Mouse (Mus musculus) c-Kit-positive CD71-positive TER-119-negative erythroid progenitor cells, embryonic 14.5 days (primary cell): ENCODE data around the gene Nap1l4.

ENCODE experiments used
- DNase-seq: peaks from one replicate; pipeline ENCODE4 v3.0.0-alpha.2; 2013; ENCODE audit warnings: low read depth

Nap1l4 gene

GRCm38 (mm10) chr7:143519333-143519732, 29.6 kb downstream of the Nap1l4 start:
- no peak for DNase-seq

DNA sequence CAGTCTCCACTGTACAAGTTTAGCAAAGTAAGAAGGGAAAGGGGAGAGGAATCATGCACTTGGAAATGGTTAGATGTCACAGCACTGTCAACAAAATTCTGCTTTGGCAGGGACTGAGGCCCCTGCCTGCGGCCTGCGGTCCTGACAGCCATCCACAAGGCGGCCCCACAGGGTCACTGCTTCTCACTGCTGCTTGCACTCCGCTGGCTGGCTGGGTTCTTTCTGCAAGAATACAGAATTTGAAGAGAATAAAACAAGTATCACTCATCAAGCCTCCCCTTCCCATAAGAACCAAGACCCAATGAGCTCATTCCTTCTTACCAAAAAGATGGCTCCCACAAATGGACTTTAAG, 34.5 kb downstream of the Nap1l4 start:
- no peak for DNase-seq

GRCm38 (mm10) chr7:143513763-143514415, 35.0 kb downstream of the Nap1l4 start:
- DNase-seq: no peak

- DNase-seq: no peak
Observed at GRCm38 (mm10) chr7:143511335-143511712, 37.6 kb downstream of the Nap1l4 start.

- DNase-seq: no peak
Observed at GRCm38 (mm10) chr7:143510593-143511334, 38.1 kb downstream of the Nap1l4 start.

GRCm38 (mm10) chr7:143509566-143509965, 39.3 kb downstream of the Nap1l4 start:
- DNase-seq: no peak

GRCm38 (mm10) chr7:143506675-143507074, 42.2 kb downstream of the Nap1l4 start:
- peak; percentile 52 for DNase-seq

GRCm38 (mm10) chr7:143506271-143506670, 42.6 kb downstream of the Nap1l4 start:
- no peak for DNase-seq

- peak; percentile 53 for DNase-seq
Observed at GRCm38 (mm10) chr7:143505823-143506222, 43.1 kb downstream of the Nap1l4 start.

- DNase-seq: no peak
Observed at GRCm38 (mm10) chr7:143505411-143505810, 43.5 kb downstream of the Nap1l4 start.

GRCm38 (mm10) chr7:143503926-143504325, 45.0 kb downstream of the Nap1l4 start:
- DNase-seq: no peak

- no peak for DNase-seq
Observed at GRCm38 (mm10) chr7:143502418-143503200, 46.3 kb downstream of the Nap1l4 start, which contains the start of gene Phlda2. Gene Phlda2 (minus strand): TSS chr7:143503150.

DNA sequence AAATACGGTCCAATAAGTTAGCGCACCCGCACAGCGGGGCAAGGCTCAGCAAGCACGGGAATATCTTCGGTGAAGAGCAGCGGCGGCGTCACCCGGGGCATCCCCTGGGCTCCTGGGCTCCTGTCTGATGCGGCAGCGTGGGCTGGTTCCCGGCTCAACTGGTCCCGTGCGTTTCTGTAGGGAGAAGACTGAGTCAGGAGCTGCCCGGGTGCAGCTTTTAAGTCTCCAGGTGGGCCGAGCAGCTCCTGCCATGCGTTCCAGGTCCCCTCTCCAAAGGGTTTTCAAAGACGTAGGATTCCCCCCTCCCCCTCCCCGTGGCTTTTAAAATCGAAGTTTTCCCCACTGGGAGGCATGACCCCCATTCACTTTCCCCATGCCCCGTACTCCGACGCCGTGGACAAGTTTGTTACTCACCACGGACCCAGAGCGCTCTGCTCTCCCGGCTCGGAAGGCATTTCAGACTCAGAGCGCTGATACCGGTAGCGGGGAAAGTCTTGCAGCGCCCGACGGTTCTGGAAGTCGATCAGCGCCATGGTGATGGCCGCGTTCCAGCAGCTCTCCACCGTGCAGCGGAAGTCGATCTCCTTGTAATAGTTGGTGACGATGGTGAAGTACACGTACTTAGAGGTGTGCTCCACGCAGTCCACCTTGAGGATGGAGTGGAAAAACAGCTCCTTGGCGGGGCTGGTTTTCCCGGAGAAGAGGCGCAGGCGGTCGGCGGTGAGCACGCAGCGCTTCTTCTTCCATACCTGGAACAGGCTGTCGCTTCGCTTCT, 47.1 kb downstream of the Nap1l4 start:
- DNase-seq: no peak

GRCm38 (mm10) chr7:143500912-143501311, 48.0 kb downstream of the Nap1l4 start:
- no peak for DNase-seq

DNA sequence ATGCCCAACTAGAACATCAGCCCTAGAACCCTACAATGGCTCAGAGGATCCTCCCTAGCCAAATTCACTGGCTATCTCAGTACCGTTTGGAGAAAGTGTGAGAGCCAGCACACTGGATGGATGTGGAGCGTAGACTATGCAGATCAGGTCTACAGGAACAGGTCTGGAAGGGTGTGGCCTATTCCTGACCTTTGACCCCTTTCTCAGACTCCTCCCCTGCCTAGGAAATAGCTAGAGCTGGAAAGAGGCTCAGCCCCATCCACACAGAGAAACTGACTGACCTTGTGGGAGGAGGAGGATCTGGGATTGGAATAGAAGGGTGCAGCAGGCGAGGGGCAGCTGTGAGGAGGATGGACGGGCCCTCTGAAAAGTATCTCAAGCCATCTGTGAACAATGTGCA, 50.3 kb downstream of the Nap1l4 start:
- no peak for DNase-seq

- no peak for DNase-seq
Observed at GRCm38 (mm10) chr7:143495104-143495961, 53.6 kb downstream of the Nap1l4 start.

DNA sequence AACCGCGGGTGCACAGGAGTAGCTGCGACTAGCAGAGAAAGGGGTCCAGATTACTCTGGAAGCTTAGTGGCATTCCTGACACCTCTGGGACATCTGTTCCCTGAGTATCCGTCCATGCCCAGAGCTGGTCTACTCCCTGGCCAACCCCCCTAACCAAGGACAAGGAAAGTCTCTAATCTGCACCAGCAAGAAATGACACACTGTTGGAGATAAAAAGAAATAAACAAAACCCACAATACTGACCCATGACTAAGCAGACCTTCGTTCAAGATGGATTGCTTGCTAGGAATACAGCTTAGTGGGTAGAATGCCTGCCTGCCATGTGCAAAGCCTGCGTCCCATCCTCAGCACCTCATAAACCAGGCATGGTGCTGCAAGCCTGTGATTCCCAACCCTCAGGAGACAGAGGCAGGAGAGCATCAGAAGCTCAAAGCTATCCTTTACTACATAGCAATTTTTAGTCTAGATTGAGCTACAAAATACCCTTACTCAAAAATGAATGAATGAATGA, 55.2 kb downstream of the Nap1l4 start:
- DNase-seq: no peak

DNA sequence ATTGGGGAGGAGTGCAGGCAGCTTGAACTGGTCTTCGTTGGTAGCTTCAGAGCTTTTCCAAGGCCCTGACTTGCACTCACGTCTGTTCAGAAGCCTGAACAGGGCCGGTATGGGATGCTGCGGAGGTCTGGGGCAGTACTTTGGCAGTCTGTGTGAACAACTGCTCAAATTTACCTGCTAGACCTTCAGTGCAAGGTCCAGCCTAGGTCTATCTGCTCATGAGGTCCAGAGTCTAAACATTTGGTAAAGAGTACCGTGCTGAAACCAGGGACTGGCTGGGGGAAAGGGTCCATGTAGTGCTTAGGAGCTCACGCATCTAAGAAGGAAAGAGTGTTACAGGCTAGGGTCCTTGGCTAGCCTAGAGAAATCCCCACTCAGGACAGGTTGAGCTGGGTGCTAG, 59.2 kb downstream of the Nap1l4 start:
- no peak for DNase-seq

DNA sequence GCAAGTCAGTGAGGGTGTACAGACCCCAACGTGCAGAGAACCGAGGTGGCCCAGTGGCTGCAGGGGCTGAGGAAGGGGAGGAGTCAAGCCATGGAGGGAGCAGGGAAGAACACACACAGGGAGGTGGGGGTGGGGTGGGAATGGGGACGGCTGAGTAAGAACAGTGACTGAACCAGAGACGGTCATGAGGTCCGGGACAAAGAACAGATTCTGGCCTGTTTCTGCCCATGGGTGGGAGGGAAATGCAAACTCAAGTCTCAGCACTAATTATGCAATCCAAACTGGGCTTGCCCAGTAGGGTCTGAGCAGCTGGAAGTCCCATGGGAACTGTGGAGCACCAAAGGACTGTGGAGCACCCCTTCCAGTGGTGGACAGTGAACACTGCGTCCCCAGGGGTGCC, 66.4 kb downstream of the Nap1l4 start:
- no peak for DNase-seq

DNA sequence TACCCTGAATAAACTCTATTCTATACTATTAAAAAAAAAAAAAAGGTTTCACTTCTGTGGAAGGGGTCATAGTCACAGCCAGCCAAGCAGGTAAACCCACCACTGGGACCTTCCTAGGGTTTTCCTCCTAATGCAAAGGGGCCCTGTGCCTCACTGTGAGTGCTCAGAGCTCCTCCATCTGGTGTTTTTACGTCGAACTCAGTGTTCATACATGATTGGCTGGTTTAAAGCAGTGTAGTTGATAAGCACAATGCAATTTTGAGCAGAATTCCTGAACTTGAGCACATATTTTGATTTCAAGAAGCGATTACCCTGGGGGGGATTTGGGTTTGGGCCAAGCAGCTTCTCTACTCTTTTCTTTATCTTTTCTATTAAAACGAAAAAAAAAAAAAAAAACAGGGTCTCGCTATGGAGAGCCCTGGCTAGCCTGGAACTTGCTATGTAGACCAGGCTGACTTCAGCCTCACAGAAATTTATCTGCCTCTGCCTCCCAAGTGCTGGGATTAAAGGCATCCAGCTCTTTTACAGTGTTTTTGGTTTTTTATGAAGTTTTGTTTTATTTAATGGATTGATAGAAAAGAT, 67.0 kb downstream of the Nap1l4 start:
- DNase-seq: no peak

DNA sequence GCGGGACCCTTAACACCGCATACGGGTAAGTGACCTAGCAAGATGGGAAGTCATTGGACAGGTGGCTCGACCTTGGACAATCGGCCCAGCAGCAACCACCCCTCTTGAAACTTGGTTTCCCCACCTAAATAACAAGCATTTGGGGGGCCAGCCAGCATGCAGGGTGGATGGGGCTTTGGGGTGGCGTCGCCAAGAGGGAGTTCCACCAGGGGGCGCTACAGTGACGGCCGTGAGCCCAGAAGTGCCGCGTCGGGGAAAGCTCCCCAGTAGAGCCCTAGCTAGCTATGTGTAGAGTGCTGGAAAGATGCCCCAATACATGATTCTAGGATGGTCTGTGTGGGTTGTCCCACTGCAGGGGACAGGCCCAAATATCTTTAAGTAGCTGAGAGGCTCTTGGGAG, 68.4 kb downstream of the Nap1l4 start:
- DNase-seq: peak; percentile 44
